Mouse (Mus musculus) erythroblast, embryonic 14.5 days (primary cell): ENCODE measurements around the gene Hist3h2a. TPM values are rescaled to one million over a fixed set of nuclear protein-coding genes. Genes with fewer than 3 reads are reported as not detected.

Experiments
- H3K27me3 ChIP-seq: 2 replicates; pipeline ENCODE4 v1.6.1; 2012; ENCODE audit warnings: inconsistent platforms; ENCODE audit not compliant: control insufficient read depth
- H3K36me3 ChIP-seq: 2 replicates; pipeline ENCODE4 v1.6.1; 2012; ENCODE audit warnings: mild to moderate bottlenecking, inconsistent platforms; ENCODE audit not compliant: control insufficient read depth
- H3K4me1 ChIP-seq: 2 replicates; pipeline ENCODE4 v1.6.1; 2012; ENCODE audit warnings: inconsistent platforms; ENCODE audit not compliant: control insufficient read depth
- H3K4me3 ChIP-seq: replicated peaks from 2 replicates; pipeline ENCODE3; 2012; ENCODE audit warnings: moderate library complexity, mild to moderate bottlenecking, inconsistent platforms
- H3K9me3 ChIP-seq: 2 replicates; pipeline ENCODE4 v1.6.1; 2012; ENCODE audit warnings: low read length, inconsistent platforms, mixed read lengths; ENCODE audit not compliant: control insufficient read depth
- GATA1 ChIP-seq: IDR thresholded peaks from 2 replicates; pipeline ENCODE4 v1.6.1; 2012; ENCODE audit warnings: low read length, inconsistent platforms, mixed read lengths
- TAL1 ChIP-seq: IDR thresholded peaks from 3 replicates; pipeline ENCODE4 v1.6.1; 2012; ENCODE audit warnings: low read length, inconsistent platforms, mixed read lengths
- polyA plus RNA-seq: library from polyadenylated mRNA; stranded (reverse); fragments of >175 nt; gene quantifications from 2 replicates; pipeline ENCODE4 v1.2.3, GENCODE M21; 2012

Hist3h2a gene
- polyA plus RNA-seq = 5.7 and 9.8 TPM in 2 replicates

- Histone ChIP-seq H3K4me3 (peak within 1 kb of the TSS; percentile 86), H3K27me3 (peaks cover 33% of the 10 kb centered on the region), H3K36me3 (peaks cover 42% of the 10 kb centered on the region), H3K9me3 (no peaks in the 10 kb centered on the region), H3K4me1 (peaks cover 48% of the 10 kb centered on the region)
- TF ChIP-seq TAL1 (no peak), GATA1 (0 out of 2 replicates have a peak, but pooled peaks have one; percentile 32)
Measured at GRCm38 (mm10) chr11:58954420-58955142, at the start of gene Hist3h2a, which contains the start of gene Trim17. Gene Hist3h2a (plus strand): TSS chr11:58954685. Gene Trim17 (plus strand): TSS chr11:58954685.

GRCm38 (mm10) chr11:58904838-58905237 is 49.6 kb upstream of the Hist3h2a start:
- Histone ChIP-seq H3K4me1 (peaks cover 54% of the 10 kb centered on the region), H3K36me3 (peaks cover 31% of the 10 kb centered on the region), H3K9me3 (0 out of 2 replicates have a peak, but pooled peaks cover 3% of the 10 kb centered on the region), H3K27me3 (peaks cover 6% of the 10 kb centered on the region), H3K4me3 (peak overlapping the region; percentile 68)
- TF ChIP-seq TAL1 (no peak), GATA1 (no peak)

DNA sequence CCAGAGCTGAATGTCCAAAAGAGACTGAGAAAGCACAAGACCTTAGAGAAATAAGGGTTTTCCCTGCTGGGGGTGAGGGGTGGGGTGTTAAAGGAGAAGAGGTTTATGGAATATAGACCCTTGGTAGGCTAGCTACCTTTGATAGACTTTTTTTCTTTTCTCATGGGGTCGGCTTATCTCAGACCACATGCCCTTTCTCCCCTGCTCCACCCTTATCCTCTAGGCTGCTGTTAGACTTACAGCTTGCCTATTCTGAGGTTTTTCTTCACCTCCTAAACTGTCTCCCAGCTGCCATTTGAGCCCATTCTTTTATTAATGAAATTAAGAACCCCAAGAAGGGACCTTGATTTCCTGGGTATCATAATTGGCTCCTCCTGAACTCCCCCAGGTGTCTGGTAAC is 40.7 kb upstream of the Hist3h2a start:
- peak overlapping the region; percentile 60 for H3K4me3 ChIP-seq
- H3K4me1 ChIP-seq = peaks cover 69% of the 10 kb centered on the region
- peaks cover 15% of the 10 kb centered on the region for H3K27me3 ChIP-seq
- TF ChIP-seq TAL1 = peak; percentile 11; the same call in 1 of the 3 replicates
- TF ChIP-seq GATA1 = peak; percentile 39; the same call in 1 of the 2 replicates
- H3K36me3 ChIP-seq = peaks cover 6% of the 10 kb centered on the region
- no peaks in the 10 kb centered on the region for H3K9me3 ChIP-seq

GRCm38 (mm10) chr11:58914461-58915028 is 39.9 kb upstream of the Hist3h2a start:
- H3K36me3 ChIP-seq = peaks cover 14% of the 10 kb centered on the region
- H3K4me3 ChIP-seq = peak overlapping the region; percentile 60
- no peak for TF ChIP-seq GATA1
- peaks cover 77% of the 10 kb centered on the region for H3K4me1 ChIP-seq
- H3K27me3 ChIP-seq = peaks cover 12% of the 10 kb centered on the region
- H3K9me3 ChIP-seq = no peaks in the 10 kb centered on the region

DNA sequence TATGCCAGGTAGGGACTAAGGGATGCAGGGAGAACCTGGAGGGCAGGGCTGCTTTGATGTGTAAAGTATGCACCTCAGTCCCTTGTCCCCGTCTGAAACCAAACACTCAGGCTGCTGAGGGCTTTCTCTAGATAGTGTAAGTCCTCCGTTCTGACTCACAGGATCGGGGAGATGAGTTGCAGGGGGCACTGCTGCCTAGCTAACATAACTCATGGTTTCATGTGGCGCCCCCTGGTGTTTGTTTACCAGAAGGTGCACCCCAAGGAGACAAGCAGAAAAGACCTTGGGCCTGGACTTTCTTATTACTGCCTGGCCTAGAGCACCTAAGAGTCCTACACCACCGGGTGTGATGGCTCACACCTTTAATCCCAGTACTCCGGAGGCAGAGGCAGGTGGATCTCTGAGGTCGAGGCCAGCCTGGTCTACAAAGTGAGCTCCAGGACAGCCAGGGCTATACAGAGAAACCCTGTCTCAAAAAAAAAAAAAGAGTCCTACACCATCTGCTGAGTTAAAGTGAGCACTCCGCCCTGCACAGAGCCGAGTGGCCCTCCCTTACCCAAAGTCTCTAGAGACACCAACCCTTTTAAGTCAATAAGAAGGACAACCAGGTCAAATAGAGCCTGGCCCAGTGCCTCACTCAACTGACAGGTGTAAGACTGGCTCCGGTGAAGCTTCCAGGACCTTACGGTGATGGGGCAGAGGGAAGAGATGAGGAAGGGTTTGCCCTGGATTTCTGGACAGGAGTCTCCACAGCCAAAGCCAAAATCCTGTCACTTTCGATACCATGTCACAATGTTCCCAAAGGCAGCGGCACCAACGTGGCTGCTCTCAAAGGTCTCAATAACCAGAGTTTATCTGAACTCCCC is 37.4 kb upstream of the Hist3h2a start:
- 0 out of 2 replicates have a peak, but pooled peaks cover 2% of the 10 kb centered on the region for H3K27me3 ChIP-seq
- TF ChIP-seq TAL1 = no peak
- TF ChIP-seq GATA1 = no peak
- H3K9me3 ChIP-seq = no peaks in the 10 kb centered on the region
- peaks cover 92% of the 10 kb centered on the region for H3K4me1 ChIP-seq
- H3K36me3 ChIP-seq = peaks cover 39% of the 10 kb centered on the region
- H3K4me3 ChIP-seq = peak overlapping the region; percentile 81

DNA sequence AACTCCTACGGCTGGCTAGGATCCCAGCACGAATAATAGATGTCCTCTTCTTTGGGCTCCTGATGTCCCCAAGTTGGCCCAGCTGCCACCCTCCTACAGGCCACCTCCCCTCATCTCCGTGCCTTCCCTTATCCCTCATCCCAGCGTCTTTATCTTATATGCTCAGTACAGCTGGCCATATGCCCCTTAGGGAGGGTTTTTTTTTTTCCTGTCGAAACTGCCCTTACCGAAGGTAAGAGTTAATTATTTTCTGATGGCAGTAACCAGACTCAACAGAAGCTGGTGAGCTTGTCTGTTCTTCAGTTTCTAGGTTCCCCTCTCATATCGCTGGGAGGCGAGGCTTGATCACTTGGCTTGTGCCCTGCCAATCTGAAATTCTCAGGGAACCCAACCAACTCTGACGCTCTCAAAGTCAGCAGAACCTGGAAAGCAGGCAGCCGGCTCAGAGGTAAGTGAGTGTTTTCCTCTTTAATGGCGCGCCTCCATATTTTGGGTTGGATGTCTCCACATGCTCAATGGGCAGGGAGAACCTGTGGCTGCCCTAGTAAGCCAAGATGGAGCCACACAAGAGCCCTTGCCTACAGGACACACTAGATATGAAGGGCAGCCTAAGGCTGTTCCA is 36.6 kb upstream of the Hist3h2a start, which contains the start of gene Btnl10:
TSS of gene Btnl10 (plus strand) at position 164 of the 622 bp plus-strand sequence.
- H3K36me3 ChIP-seq = peaks cover 47% of the 10 kb centered on the region
- H3K9me3 ChIP-seq = no peaks in the 10 kb centered on the region
- TF ChIP-seq TAL1 = peak; percentile 75
- peak; percentile 70 for TF ChIP-seq GATA1
- H3K4me3 ChIP-seq = peak within 1 kb of the TSS; percentile 81
- peaks cover 89% of the 10 kb centered on the region for H3K4me1 ChIP-seq
- H3K27me3 ChIP-seq = 0 out of 2 replicates have a peak, but pooled peaks cover 2% of the 10 kb centered on the region

DNA sequence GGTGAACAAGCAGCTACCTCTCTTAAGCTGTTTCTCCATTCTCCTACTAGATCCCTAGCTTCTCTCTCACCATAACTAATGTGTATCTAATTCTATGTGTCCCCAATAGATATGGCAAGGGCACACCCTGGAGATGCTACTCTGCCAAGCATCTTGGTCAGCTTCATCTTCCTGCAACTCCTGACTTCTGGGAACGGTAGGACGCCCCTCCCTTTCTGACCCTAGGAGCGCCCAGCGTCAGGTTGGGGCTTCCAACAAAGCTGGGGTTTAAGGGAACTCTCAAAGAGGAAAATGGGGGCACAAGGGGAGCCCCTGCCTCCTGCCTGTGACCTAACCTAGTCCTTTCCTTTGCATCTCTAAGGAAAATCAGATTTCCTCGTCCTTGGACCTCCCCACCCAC is 35.7 kb upstream of the Hist3h2a start:
- peaks cover 56% of the 10 kb centered on the region for H3K36me3 ChIP-seq
- H3K27me3 ChIP-seq = peaks cover 2% of the 10 kb centered on the region; the same call in 1 of the 2 replicates
- H3K4me3 ChIP-seq = peak overlapping the region; percentile 81
- H3K9me3 ChIP-seq = no peaks in the 10 kb centered on the region
- no peak for TF ChIP-seq TAL1
- no peak for TF ChIP-seq GATA1
- H3K4me1 ChIP-seq = peaks cover 80% of the 10 kb centered on the region

- TF ChIP-seq GATA1 = no peak
- no peak for TF ChIP-seq TAL1
- Histone ChIP-seq H3K27me3 (peaks cover 2% of the 10 kb centered on the region; the same call in 1 of the 2 replicates), H3K9me3 (no peaks in the 10 kb centered on the region), H3K4me3 (no peak overlapping the region), H3K4me1 (peaks cover 47% of the 10 kb centered on the region), H3K36me3 (peaks cover 75% of the 10 kb centered on the region)
Measured at GRCm38 (mm10) chr11:58922420-58922819, 32.1 kb upstream of the Hist3h2a start.
